Mouse (Mus musculus) thymus, postnatal 0 days (tissue): ENCODE data around the gene Uqcrfs1. TPM values are rescaled to one million over a fixed set of nuclear protein-coding genes. Genes with fewer than 3 reads are reported as not detected.

Source experiments
- DNase-seq: peaks from one replicate; pipeline ENCODE4 v3.0.0-alpha.2; 2015; ENCODE audit warnings: low spot score
- polyA plus RNA-seq: library from polyadenylated mRNA; unstranded; fragments of >200 nt; fragmentation: Nextera tagmentation; extraction: Ambion mirVana; gene quantifications from 2 replicates; pipeline ENCODE4 v1.2.1, GENCODE M21; 2015

The Uqcrfs1 gene
- 273 and 282 TPM in 2 replicates for polyA plus RNA-seq

DNA sequence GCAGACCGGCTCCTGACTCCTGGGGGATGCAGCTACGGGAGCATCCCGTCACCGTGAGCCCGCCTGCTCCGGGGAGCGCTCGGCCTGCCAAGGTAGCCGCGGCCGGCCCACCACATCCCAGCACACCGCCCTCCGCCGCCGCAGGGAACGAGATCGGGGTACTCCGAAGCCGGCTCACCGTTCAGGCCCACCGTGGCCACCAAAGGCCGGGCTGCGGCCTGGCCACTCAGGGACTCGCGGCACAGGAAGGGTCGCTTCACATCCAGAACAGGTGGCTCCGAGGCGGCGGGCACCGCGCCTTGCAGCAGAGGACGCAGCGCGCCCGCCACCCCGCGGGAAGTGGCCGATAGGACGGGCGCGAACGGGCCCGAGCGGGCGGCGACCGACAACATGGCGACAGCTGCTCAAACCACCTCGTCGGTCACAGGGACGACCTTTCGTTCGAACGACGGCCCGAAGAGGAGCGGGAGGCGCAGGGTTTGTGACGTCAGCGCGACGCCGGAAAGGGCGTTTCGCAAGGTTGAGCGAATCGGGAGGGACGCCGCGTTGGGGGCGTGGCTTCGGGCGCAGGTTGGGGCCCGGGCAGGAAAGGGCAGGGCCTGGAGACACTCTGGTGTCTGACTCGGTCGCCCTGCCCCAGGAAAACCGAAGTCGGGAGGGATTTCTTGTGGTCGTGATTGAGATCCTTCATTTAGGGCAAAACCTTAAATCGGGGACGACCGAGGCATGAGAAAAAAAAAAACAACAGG is at the start of gene Uqcrfs1:
Gene Uqcrfs1 (minus strand): TSS at position 507 of the 749 bp plus-strand sequence.
- DNase-seq, result peak; percentile 97

DNA sequence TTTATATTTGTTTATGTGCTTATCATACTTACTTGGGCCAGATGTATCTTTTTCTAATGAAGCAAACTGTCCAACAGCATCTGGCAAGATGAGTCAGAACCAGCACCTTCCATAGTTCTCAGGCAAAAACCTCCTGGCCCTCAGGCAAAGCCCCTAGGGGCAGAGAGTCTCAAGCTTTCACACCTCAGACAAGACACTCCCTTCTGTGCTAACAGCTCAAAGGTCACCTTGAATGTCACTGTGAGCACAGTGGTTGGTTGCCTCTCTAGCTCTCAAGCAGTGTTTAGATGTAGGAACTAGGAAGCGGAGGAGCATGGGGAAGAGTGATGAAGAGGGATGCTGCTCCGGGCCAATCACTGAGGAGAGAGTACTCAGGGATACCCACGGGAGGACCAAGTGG is 40.6 kb upstream of the Uqcrfs1 start:
- DNase-seq, result no peak

GRCm38 (mm10) chr13:30582541-30582940 is 37.4 kb upstream of the Uqcrfs1 start:
- peak; percentile 52 for DNase-seq

DNA sequence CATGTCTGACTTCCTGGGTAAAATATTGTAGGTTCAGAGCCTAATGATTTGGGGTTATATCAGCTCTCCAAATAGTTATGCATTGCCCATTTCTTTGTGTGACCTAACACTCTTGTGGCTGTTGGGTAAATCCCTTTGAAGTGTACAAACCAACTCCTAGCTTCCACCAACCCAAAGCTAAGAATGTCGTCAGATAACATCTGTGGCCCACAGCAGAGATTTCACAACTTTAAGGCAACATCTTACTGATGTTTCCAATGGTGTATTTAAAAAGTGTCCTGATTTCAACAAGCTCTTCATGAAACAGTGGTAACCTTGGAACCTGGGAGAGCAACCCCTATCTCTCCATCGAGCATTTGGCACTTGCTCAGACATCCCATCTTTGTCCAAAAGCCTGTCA is 33.6 kb upstream of the Uqcrfs1 start:
- DNase-seq, result no peak

DNA sequence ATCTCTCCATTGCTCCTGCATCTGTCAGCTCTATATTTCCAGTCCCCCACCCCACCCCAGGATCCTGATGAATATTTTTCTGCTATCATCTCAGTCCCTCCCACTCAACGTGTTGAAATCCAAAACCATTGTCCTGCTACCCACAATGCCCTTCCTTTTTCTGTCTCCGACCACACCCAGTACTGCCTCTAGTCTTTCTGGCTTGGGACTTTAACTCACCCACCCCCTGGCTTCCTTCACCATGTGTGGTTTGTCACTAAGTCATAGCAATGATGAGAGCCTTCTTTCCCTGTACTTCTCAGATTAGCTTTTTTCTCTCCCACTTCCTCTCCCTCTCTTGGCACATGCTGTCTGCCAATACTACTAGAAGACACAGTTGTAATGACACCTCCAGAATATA is 31.7 kb upstream of the Uqcrfs1 start:
- no peak for DNase-seq

DNA sequence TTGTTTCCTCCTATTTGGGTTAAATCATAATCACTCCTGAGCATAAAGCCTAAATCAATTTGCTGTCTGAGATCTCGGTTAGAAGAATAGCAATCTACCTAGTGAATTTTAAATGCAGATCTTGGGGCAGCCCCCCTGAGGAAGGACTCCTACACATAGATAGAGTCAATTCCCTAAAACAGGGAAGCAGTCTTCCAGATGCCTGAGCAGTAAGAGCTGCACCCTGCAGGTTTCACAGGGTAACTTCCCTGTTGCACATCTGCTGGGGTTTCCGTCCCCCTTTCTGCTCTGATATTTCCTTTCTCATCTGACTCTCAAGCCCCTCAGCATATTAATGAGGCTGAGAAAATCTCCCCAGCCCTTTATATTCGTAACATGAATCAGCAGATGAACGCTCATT is 27.8 kb upstream of the Uqcrfs1 start:
- no peak for DNase-seq

DNA sequence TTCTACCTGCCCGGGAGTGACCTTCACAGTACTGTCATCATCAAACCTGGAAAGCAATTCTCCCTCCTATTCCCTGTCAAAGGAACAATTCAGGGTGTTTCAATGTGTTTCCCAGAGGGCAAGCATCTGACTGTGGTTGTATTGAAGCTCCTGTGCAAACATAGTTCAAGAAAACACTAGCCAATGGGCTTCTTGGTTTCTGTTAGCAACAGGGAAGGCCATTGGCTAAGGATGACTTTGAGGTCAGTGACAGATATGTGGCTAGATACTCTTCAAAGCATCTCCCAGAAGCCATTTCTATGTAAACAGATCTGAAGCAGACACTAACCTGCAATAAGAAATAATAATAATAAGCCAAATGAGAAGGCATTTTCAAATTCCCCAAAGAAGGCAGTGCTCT is 25.0 kb upstream of the Uqcrfs1 start:
- peak; percentile 60 for DNase-seq

DNA sequence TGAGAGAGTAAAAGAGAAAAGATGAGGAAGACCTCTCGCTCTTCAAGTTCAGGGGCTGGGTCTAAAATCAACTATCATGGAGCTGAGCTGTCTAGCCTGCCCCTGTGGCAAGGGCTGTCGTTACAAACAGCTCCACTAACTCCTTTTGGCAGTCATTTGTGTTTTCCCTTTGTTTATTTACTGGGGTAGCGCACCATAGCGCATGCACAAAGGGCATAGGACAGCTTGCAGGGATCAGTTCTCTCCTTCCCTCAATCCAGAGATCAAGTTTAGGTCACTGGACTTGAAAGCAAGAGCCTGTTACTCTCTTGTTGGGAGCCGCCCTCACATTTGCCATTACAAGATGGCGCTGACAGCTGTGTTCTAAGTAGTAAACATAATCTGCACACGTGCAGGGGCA is 22.4 kb upstream of the Uqcrfs1 start:
- no peak for DNase-seq

DNA sequence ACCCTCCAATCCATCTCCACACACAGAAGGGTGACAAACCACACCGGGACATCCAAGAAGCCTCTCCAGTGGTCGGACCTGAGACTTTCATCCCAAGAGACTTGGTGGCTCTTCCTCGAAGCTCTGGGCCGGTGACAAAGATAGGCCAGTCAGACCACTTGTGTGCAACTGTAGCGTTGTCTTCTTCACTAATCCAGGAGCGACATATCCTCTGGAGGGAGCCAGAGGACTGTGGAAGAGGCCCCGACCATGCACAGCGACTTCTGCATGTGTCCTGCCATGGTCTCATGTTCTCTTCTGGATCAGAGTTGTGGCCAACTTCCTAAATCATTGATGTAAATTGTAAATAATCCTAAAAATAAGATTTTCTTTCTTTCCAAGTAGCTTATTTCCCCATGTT is 21.6 kb upstream of the Uqcrfs1 start:
- peak; percentile 75 for DNase-seq

GRCm38 (mm10) chr13:30560603-30561002 is 15.4 kb upstream of the Uqcrfs1 start:
- no peak for DNase-seq

DNA sequence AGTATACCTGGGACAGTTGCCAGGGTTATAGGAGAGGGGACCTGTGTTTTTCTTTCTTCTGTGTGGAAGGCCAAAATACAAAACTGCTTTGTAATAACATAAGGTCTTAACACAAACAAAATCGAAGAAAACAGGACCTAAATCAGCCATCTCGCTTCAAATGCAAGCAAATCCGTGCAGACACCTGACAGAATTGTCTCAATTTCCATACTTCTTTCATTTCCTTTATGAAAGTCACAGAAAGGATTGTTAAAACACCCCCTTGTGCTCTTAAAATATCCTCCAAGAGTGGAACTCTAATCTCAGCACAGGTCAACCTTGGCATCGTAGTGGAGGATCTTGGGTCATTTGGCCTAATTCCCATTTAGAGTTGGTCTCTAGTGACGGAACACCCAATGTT is 14.9 kb upstream of the Uqcrfs1 start:
- DNase-seq, result no peak

DNA sequence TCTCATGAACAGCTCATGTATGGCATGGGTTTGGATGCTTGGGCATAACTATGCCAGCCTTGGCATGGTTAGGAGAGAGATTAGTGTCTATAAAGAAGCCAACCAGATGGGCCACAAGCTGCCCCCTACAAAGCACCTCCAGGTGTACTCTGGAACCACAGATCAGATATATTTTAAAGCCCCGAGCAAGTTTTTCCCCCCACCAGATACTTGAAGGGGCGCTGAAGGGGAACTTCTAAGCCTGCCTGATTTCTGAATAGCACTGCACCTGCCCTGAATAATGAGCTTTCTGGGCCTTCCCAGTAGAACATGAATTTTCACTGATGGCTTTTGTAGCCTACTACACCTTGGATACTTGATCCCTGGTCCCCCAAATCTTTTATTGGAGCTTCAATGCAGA is 12.6 kb upstream of the Uqcrfs1 start:
- DNase-seq, result peak; percentile 15

DNA sequence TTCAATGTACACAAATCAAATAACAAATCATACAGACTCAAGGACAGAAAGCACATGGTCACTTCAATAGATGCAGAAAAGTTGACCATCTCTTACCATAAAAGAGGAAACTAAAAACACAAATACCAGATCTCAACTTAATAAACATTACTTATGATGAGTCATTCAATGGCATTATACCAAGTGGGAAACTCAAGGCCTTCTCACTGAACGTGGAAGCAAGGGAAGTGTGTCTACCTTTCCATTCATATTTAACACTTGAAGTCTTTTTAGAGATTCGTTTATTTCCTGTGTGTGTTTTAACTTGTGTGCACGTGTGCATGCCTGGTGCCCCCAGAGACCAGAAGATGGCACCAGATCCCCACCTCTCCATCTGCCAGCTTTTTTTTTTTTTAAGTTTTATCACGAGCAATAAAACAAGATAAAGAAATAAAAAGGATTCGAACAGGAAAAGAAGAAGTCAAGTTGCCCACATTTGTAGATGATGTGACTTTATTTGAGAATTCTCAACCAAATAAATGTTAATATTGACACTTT is 8.0 kb upstream of the Uqcrfs1 start:
- peak; percentile 48 for DNase-seq

DNA sequence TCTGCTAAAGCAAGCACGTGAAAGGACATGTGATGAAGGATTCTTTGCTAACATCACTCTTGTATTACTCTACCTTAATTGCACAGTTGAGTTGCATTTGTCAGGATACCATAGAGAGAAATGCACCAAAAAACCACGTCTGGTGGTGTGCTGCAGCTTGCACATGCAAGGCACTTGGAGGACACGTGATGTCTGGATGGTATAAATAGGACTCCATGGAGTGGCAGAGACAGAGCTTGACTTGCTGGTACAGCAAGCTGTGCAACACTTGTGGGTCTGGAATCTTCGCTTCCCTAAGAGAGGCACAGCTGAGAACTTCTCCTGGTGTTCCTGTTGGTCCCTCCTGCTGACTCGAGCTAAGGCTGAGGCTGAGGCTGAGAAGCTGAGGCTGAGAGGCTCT is 4.2 kb upstream of the Uqcrfs1 start:
- DNase-seq, result no peak

DNA sequence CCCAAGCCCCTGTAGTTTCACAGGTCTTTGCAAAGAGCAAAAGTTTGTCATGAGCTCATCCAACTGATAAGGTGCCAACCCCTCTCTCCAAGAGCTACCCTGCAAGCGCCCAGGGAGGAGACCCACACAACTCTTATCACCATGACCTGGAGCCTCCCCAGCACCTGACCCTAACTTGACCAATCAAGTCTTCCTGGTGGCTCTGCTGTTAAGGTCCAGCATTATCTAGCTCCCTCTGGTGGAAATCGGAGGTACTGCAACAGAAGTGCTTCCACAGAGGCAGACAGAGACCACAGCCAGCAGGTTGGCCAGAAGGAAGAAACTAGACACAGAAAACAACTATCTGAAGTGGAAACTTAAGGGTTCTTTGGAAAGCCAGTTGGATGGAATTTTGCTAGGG is 3.7 kb upstream of the Uqcrfs1 start:
- DNase-seq, result peak; percentile 81

DNA sequence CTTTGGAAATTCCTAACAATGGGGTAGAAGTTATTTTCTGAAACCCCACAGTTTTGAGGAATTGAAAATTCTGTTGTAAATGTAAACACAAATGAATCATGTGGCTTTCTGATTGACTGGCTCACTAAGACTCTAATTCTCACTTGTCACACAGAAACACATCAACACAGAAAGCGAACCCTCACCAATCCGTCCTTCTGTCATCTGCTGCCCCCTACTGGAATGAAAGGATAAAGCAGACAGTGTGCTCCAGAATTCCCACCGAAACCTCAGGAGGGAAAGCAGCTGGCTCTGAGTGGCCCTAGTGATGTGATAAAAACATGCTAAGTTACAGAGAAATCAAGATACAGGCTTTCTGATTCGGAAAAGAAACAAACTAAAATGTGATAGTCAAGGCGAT is 14.4 kb downstream of the Uqcrfs1 start:
- DNase-seq, result peak; percentile 47

GRCm38 (mm10) chr13:30524961-30525360 is 20.2 kb downstream of the Uqcrfs1 start:
- DNase-seq, result no peak

GRCm38 (mm10) chr13:30523971-30524370 is 21.2 kb downstream of the Uqcrfs1 start:
- DNase-seq, result no peak

DNA sequence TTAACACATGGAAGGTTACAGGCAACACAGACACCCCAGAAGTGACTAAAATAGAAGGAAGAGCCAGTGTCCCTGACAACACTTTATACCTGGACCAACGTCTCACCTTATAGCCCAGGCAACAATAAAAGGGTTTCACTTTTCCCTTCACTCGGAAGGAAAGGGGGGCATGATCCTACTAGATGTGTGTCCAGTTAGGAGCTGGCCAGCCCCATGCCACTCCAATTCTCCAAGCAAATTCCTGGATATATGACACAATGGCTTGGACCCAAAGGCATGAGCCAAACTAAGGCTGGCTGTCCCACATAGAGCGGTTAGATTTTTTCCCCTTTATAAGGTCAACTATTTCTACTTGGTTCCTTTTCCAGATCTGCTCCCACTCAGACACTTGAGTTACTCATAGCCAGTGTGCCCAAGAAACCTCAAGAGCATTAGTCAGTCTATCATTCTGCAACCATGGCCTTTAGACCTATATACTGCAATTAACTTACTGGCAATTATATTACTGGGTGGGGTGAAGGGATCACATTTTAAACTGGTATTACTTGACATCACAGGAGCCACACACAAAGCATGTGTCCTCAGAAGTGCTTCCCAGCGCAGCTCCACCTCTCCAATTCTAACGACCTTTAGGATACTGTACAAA is 21.8 kb downstream of the Uqcrfs1 start:
- DNase-seq, result no peak

DNA sequence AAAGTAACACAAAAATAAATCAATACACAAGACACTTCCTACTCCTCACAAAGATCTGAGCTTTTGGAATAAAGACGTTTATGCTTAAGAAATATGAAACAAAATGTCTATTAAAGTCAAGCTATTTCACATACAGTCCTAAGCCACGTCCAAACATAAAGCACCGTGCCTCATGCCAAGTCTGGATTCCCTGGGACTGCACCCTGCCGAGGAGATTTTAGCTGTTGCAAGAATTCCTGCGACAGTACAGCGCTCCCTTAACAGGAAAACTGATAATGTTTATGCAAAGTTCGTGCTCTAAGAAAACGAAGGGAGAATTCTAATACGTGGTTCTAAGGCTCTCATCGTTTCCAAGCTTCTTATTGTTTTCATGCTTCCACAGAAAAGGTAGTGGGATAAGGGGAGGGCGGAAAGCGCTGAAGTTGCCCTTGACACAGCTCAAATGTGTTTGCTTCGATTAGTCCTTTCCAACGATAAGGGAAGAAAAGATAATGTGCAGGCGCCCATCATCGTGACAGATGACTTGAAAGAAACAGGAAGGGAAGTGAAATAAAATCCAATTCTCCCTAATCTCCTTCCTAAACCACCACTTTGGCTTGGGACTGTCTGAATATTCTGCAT is 23.8 kb downstream of the Uqcrfs1 start:
- no peak for DNase-seq

DNA sequence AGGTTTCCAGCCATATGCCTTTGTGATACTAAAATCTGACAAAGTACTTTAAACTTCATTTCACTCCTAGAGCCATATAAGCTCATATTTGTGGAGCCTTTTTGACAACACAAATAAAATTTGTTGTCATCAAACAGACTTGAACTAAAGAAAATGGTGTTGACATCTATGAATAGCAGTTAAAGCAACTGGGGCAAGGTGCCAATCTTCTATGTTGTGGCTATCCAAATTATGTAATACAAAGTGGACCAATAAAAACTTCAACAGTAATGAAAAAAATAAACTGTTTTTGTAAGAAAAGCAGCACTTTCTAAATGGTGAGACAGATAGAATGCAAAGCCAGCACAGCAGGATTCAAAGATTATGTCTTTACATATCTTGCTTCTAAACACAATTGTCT is 27.0 kb downstream of the Uqcrfs1 start:
- no peak for DNase-seq

DNA sequence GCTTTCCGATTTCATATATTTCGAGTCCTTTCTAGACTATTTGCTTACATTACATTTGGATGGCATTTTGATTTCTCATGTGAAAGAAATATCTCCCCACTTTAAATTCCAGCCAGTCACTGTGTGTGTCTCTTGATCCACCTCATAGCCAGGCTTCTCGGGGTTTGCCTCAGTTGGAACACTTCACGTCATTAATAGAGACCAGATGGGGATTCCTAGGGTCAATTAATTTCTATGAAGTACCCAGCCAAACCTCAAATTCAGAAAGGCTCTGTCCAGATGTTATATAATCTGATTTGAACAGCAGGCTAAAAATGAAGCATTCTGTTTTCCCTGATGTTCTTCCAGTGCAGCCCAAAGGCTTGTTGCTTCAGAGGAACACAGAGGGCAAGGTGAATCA is 37.5 kb downstream of the Uqcrfs1 start:
- no peak for DNase-seq
